Mouse (Mus musculus) left cerebral cortex, postnatal 4 days (tissue): Measurements from ENCODE around the gene Pi16. TPM values are rescaled to one million over a fixed set of nuclear protein-coding genes. Genes with fewer than 3 reads are reported as not detected.
"Not testable (repeated sequence)": the region's sequence is repeated elsewhere in the genome, so short reads cannot be mapped to it uniquely, and the experiment has no call there.

ENCODE experiments used
- DNase-seq: peaks from one replicate; pipeline ENCODE4 v3.0.0-alpha.2; 2022
- intact Hi-C: fragments of 180-260 bp; cut with DNase I; formaldehyde crosslinking; loops from one replicate; pipeline ENCODE4 v1.15.1; 2025
- total RNA-seq, 2 experiments: library from RNA; stranded (reverse); gene quantifications; 2 replicates each; pipeline ENCODE4 v1.2.3; 2021

The Pi16 gene
- 1 to 10 TPM; 1.4 to 2.0 TPM for total RNA-seq

DNA sequence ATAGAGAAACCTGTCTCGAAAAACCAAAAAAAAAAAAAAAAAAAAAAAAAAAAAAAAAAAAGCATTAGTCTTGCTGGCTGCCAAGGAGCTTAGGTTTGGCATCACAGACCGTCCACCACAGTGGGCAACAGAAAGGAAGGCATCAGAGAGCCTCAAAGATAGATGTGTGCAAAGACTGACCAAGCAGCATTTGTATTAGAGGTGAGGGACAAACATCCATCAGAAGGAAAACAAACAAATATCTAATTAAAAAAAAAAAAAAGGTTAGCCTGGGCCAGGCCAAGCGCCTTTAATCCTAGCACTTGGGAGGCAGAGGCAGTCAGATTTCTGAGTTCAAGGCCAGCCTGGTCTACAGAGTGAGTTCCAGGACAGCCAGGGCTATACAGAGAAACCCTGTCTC lies at the start of gene Pi16:
Gene Pi16, plus strand, starts transcription at position 301 of the 400 bp plus-strand sequence.
- DNase-seq, intact Hi-C loops: not testable (repeated sequence)

DNA sequence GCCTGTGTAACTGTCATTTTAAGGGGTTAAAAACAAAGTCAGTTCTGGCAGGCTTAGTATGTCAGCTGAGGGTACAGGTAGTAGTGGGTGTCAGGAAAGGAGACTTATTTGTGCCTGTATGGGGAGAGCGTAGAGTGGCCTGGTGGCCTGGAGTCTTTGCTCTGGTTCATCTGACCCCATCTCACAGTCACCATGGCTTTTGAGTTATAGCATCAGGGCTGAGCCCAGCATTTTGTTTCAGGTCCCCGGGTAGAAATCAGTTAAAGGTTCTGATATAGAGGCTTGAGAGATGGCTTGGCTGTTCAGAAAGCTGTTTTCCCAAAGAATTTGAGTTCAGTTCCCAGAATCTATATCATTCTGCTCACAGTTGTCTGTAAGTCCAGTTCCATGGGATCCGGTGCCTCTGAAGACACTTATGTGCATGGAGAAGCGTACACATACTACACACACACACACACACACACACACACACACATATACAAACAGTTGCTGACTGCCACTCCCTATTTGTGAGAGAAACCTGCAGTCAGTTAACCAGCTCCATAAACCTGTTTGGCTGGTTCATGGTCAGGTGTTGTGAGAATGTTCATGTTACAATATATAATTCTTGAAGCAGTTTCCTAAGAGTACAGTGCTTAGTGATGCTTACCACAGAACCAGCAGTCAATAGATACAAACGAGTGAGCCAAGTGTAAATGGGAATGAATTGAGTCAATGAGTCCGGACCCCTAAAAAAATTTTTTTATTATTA lies 49.4 kb upstream of the Pi16 start:
- intact Hi-C loops = loop anchor here (5.0 kb wide), 1 partner anchor 79 kb away; the partner anchor contains the start of gene Mtch1
- no peak for DNase-seq

DNA sequence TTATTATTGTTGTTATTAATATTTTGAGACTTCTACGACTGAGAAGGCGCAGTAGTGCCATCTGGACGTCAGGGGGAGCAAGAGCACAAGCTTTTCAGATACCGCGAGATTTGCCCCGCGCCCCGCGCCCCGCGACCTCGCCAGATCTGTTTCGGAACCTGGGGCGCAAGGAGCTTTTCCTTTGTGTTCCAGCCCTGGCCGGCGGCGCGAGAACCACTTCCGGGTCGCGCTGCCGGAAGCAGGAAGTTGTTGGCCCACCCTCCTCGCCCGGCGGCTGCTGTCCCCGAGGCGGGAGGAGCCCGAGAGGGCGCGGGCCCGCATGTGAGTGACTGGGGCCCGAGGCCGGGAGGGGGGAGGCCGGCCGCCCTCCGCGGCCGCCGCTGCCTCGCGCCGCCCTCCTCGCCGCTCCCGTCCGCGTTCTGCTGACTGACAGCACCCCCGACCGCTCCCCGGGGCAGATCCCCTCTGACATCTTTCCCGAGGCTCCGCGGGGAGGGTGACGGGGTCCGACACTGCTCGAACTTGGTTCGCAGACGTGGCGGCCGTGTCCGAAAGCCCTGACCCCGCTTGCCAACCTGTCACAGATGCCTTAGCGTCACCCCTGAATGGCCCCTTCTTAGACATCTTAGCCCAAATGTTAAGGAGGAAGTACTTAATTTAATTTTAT lies 48.7 kb upstream of the Pi16 start, which contains the start of gene BC004004:
Gene BC004004, plus strand, starts transcription at position 107 of the 667 bp plus-strand sequence.
- DNase-seq = peak; percentile 99
- intact Hi-C loops = loop anchor here (5.0 kb wide), 1 partner anchor 78 kb away; the partner anchor contains the start of gene Mtch1

DNA sequence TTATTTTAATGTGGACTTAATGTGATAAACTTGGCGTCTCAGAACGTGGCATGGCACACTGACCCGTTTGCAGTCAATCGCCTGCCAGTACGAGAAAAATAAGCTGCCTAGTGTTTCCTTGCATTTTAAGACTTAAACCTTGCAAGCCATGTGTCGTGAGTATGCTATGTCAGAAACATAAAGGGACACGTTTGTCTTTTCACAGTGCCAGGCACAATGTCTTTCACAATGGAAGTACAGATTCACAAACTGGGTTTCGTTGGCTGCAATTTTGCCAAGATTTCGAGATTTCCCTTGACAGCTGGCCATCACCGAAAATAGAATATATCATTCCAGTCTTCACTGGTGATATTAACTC lies 48.2 kb upstream of the Pi16 start:
- no peak for DNase-seq

DNA sequence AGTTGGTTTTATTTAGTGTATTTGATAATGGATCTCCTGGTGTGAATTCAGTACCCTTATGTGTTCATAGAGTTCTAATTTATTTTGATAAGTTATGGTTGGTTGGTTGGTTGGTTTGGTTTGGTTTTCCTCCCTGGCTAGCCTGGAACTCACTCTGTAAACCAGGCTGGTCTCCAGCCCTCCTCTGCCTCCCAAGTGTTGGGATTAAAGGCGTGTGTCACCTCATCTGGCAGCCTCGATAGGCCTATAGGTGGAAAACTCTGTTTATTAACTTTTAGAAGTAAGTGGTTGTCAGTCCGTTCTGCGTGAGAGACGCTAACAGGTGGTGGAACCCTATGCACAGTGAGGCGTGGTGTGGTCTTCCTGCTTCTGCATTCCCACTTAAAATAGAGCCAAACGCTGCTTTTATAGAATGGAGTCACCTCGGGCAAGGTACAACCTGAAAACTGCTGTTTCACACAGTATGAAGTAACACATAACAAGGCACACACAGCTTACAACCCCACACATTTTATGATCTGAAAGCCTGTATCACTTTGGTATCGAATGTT lies 47.3 kb upstream of the Pi16 start:
- no peak for DNase-seq

More for the DNA sequence above, 48.2 kb upstream of the Pi16 start:
- intact Hi-C loops = loop anchor here (5.0 kb wide), 1 partner anchor 78 kb away; the partner anchor contains the start of gene Mtch1

DNA sequence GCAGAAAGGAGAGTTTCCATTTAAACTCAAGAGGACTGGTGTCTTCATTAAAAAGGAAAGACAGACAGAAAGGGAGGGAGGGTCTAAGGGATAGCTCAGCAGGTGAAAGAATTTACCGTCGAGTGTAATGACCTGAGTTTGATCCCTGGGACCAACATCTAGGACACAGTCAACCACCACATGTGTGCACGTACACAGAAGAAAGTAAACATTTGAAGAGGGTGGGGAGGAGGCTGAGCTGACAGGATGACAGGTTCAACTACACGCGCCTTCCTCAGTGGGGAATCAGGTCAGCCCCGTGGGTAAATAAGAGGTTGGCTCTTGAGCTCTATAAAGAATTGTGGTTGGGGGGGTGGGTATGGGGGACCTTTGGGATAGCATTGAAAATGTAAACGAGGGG lies 44.3 kb upstream of the Pi16 start:
- intact Hi-C loops = no loop called here
- no peak for DNase-seq

More for the DNA sequence above, 47.3 kb upstream of the Pi16 start:
- intact Hi-C loops = no loop called here

DNA sequence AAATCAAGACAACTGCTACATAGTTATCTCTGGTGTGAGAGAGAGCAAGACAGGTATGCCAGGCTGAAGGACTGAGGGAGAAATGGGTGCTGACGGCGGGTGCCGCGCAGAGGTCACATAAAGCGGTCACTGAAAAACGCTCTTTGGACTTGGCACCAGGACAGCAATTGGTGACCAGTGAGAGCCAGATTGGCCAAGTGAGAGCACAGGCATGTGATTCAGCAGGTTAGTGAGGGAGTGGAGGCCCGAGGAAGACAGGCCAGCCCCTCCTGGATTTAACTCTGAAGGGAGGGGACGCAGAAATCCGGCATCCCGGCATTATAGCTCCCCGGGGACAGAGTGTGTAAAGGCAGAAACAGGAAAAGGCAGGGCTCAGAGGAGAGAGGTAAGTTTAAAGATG lies 43.6 kb upstream of the Pi16 start:
- DNase-seq = no peak
- intact Hi-C loops = no loop called here

DNA sequence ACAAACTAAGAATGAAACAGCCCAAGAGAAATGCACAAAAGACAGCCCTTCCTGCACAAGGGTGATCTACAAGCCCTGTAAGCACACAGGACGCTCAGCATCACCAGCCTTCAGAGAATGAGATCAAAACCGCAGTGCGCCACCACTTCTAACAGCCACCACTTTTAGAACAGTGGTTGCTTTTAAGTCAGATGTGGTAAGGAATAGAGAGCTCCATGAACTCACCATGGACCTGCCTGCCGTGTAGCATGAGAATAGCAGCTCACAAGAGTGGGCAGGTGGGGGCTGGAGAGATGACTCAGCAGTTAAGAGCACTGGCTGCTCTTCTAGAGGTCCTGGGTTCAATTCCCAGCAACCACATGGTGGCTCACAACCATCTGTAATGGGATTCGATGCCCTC lies 37.1 kb upstream of the Pi16 start:
- DNase-seq = no peak
- intact Hi-C loops = no loop called here

DNA sequence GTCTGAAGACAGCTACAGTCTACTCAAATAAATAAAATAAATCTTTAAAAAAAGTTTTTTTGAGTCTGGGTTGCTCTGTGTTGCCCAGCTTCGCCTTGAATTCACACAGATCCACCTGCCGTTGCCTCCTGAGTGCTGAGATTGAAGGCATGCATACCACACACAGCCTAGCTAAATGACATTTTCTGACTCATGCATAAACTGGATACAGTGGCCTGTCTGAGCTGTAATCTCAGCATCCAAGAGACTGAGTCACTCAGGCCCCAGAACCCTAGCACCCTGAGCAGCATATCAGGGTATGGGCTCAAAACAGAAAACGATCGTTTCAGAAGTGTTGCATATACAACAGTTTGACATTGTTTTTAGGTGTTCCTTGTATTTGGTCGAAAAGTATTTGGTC lies 35.9 kb upstream of the Pi16 start:
- intact Hi-C loops = no loop called here
- DNase-seq = no peak

DNA sequence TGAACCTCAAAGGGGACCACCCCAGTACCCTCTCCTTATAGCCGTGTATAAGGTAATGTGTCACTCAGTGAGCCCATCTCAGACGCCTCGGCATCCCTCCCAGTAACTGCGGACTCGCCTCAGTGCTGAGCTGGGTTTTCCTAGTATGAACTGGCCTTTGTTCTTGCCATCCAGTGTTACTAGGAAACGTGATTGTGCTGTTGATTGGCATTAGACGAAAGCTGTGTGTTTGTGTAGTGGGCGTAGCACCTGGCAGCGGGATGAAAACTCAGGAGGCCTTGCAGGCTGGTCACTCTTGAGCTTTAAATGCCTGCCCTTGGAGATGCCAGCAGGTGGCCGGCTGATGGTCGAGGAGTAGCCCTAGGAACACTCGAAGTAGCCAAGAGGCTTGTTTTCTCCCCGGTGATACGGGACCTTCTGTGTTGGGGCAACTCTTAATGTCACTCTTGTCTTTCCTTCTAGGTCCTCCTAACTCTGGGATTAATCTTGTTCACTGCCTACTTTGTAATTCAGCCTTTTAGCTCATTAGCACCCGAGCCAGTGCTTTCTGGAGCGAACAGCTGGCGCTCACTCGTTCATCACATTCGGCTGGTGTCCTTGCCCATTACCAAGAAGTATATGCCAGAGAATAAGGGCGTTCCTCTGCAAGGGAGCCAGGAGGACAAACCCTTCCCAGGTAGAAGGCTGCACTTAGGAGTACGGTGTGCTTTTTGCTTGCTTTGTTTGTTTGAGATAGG lies 35.1 kb upstream of the Pi16 start:
- no peak for DNase-seq

DNA sequence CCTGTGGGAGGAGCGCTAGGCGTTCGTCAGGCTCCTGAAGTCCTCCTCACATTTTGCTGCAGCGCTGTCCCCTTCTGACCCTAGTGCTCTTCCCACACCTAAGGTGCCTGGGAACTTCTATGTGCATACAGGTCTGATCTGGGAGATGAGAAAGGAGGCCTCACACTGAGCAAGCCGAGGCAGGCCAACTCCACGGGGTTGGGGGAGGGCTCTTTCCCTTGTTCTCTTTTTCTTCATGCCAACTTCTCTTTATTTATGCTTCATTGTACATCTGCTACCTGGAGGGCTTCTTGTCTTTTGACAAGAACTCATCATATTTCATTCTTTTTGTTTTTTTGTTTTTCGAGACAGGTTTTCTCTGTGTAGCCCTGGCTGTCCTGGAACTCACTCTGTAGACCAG lies 25.7 kb upstream of the Pi16 start:
- intact Hi-C loops = no loop called here

More for the DNA sequence above, 35.1 kb upstream of the Pi16 start:
- intact Hi-C loops = no loop called here

DNA sequence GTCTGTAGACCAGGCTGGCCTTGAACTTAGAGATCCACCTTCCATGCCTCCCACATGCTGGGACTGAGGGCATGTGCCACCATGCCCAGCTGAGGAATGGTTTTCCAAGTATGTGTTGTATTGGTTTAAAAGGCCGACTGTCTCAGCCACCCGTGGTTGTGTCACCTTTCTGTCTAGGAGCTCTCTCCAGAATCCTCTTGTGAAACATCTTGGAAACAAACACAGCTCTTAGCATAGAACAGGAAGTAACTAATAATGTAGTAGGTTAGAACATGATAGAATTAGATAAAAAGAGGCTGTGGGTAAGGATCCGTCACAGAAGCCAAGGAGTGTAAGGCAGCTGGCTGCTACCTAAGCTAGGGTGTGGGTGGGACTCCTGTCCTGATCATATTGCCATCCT lies 24.5 kb upstream of the Pi16 start:
- DNase-seq = no peak
- intact Hi-C loops = no loop called here

More for the DNA sequence above, 25.7 kb upstream of the Pi16 start:
- no peak for DNase-seq

DNA sequence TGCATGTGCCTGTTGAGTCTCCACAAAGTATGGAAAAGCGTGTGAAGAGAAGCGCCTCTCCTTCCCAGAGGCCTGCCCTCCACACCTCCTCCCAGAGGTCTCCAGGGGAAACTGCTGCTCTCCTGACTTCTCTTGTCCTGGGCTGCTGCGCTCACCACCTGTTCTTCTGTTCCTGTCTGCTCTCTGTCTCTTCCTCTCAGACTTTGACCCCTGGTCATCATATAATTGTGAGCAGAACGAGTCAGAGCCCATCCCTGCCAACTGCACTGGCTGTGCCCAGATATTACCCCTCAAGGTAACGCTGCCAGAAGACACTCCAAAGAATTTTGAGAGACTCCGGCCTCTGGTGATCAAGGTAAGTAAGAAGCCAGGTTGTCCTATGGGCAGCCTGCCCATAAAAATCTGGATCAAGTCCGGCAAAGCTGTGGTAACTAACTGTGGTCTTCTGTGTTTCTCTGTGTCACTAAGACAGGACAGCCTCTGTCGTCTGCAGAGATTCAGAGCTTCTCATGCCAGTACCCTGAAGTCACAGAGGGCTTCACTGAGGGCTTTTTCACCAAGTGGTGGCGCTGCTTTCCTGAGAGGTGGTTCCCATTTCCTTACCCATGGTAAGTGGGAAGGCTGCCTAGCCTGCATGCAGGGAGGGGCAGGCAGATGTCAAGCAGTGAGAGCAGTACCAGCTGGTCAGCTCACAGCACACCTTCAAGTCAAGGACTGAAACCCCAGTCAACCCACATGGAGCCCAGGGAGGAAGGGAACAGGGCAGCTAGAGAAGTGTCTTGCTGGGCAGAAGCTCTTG lies 23.5 kb upstream of the Pi16 start:
- intact Hi-C loops = no loop called here
- DNase-seq = peak; percentile 48

DNA sequence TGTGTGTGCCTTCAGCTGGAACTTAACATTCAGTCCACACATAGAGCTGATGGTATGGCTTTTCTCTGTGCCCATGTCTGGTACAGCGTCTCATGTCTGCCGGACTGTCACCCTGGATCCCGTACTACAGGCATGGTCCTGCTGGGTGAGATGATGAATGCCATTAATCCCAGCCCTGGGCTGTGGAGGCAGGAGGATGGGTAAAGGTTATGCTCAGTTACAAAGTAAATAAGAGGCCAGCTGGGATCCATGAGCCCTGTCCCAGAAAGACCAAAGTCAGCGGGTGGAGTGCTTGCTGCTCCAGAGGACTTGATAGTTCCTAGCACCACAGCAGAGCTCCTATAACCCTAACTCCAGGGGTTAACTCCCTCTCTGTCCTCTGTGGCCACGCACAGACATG lies 21.6 kb upstream of the Pi16 start:
- no peak for DNase-seq
- intact Hi-C loops = no loop called here

DNA sequence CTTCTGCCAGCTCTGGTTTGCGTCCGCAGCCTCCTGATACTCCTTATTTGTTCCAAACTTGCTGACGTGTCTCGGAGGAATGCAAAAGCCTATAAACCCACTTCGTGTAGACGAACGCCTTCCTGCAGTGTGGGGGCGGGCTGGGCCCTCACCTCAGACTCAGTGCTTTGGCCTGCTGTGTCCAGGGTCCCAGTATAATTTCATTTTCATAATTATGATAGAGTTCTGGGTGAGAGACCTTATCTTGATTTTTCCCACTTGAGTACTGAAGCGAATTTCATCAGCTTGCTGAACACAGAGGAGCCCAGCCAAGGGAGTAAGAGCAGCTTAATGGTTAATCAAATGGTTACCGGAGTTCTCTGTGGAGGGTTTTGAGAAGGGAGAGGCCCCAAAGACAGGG lies 20.2 kb upstream of the Pi16 start:
- intact Hi-C loops = no loop called here
- DNase-seq = no peak

DNA sequence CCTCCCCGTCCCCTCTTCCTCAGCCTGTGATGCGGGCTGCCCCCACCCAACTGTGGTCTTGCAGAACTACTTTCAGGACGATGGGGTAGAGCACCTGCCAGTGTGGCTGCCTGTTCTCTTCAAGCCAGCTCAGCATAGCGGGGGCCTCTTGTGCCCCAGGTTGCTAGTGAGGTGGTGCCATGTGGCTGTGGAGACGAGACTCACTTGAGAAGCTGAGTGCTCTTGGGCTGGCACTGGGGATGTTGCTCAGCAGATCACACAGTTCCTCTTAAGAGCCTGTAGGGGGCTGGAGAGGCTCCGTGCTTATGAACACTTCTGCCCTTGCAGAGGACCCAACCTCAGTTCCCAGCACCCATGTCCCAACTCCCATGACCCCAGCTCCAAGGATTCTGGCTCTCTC lies 19.7 kb upstream of the Pi16 start:
- intact Hi-C loops = no loop called here
- DNase-seq = no peak

DNA sequence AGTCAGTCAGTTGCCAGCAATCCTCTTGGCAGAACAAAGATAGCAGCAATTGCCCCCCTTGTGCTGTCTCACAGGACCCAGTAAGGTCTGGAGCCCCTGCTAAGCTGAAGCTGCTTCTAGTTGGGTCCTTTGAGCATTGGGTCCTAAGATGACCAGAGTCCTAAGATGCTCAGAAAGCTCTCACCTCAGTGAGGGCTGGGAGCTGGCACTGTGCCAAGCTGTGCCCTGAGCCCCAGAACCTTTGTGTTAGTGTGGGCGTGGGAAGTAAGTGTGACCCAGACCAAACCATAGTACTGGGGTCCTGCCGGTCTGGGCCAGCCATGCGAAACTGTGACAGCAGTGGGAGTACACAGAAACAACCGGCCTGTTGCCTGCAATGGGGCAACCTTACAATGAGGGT lies 18.2 kb upstream of the Pi16 start:
- DNase-seq = no peak
- intact Hi-C loops = no loop called here

DNA sequence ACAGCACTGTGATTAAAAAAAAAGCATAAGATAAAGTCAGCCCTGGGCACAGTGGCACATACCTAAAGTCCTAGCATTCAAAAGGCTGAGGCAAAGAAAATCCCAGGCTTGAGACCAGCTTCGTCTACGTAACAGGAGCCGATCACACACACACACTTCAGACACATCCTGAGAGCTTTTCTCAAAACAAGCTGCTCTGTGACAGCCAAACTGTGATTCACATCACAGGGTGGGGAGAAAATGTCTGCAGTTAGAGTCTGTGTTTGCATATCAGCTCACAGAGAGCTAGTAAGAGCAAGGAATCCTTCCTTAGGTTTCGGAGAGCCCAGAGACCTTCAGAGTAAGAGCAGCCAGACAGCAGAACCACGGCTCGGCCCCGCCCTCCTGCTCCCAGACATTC lies 16.6 kb upstream of the Pi16 start:
- no peak for DNase-seq
- intact Hi-C loops = no loop called here

DNA sequence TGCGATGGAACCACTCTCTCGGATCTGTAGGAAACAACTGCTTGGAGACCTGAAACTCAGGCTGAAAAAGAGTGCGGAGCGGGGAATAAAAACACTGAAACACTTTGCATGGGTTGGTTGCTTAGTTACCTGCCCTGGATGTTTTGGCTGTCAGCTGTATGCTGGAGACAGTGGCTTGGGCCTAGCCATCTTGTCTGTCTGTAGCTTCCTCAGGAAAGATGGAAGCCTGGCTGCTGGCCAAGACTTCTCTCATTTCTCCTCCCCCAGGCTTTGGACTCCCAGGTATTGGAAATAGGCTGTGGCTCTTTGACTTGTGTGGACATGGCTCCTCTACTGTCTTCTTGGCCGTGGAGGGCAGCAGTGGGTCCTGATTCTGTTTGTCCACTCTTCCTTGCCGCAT lies 16.1 kb upstream of the Pi16 start:
- intact Hi-C loops = no loop called here
- DNase-seq = no peak

DNA sequence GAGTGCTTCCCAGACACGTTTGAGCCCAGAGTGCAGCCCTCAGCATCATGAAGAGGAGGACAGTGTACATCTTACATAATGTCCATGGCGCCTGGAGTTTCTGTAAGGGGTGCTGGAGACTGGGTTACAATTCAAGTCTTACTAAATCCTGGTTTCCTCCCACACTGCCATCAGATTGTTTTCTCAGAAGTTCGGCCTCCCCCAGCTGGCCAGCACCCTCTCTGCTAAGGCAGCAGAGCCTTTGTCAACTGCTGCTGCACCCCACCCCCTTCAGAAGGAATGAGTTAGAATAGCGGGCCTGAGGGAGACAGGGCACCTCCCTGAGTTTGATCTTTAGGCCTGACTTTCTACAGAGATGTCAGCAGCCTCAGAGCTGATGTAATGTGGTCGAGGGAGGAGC lies 15.3 kb upstream of the Pi16 start:
- intact Hi-C loops = no loop called here
- no peak for DNase-seq
